Mouse (Mus musculus) liver, postnatal 0 days (tissue): ENCODE measurements around the gene Oprm1.

Experiments used
- CTCF ChIP-seq: sonication (generic); IDR thresholded peaks from 2 replicates; pipeline ENCODE4 v1.5.1; 2016; ENCODE audit warnings: antibody characterized with exemption, low read depth
- EP300 ChIP-seq: IDR thresholded peaks from 2 replicates; pipeline ENCODE4 v1.6.1; 2016; ENCODE audit warnings: antibody characterized with exemption, low read depth, mild to moderate bottlenecking

- no peak for TF ChIP-seq CTCF
- no peak for TF ChIP-seq EP300
These were observed 266.7 kb downstream of the Oprm1 start for GRCm38 (mm10) chr10:7025028-7025427.
